Mouse (Mus musculus) midbrain, embryonic 16.5 days (tissue): Measurements from ENCODE around the gene Myl3. TPM values are rescaled to one million over a fixed set of nuclear protein-coding genes. Genes with fewer than 3 reads are reported as not detected.

ENCODE experiments used
- ATAC-seq: fragments of 200-750 bp; cut with Nextera tagmentation; 2 replicates; pipeline ENCODE4 v1.8.0; 2017; ENCODE audit warnings: moderate TSS enrichment
- H3K27ac ChIP-seq: fragments of 300-500 bp; sonication (generic); 2 replicates; pipeline ENCODE4 v1.5.1; 2014; ENCODE audit warnings: mild to moderate bottlenecking, low read length, mixed read lengths
- H3K27me3 ChIP-seq: fragments of 300-500 bp; sonication (generic); 2 replicates; pipeline ENCODE4 v1.6.1; 2014; ENCODE audit warnings: low read depth, low read length, mixed read lengths; ENCODE audit not compliant: control insufficient read depth, insufficient read depth
- H3K36me3 ChIP-seq: fragments of 300-500 bp; sonication (generic); 2 replicates; pipeline ENCODE4 v1.6.1; 2014; ENCODE audit warnings: mild to moderate bottlenecking, low read length, moderate library complexity, mixed read lengths; ENCODE audit not compliant: control insufficient read depth, insufficient read depth
- H3K4me1 ChIP-seq: fragments of 300-500 bp; sonication (generic); 2 replicates; pipeline ENCODE4 v1.6.1; 2014; ENCODE audit warnings: mild to moderate bottlenecking, low read length, mixed read lengths; ENCODE audit not compliant: control insufficient read depth, insufficient read depth
- H3K4me2 ChIP-seq: fragments of 300-500 bp; sonication (generic); 2 replicates; pipeline ENCODE4 v1.6.1; 2014; ENCODE audit warnings: mild to moderate bottlenecking, low read length, mixed read lengths
- H3K4me3 ChIP-seq: fragments of 300-500 bp; sonication (generic); 2 replicates; pipeline ENCODE4 v1.5.1; 2014; ENCODE audit warnings: low read depth, mild to moderate bottlenecking, low read length, moderate library complexity, mixed read lengths
- H3K9ac ChIP-seq: fragments of 300-500 bp; sonication (generic); 2 replicates; pipeline ENCODE4 v1.6.1; 2014; ENCODE audit warnings: low read depth, low read length, mixed read lengths
- H3K9me3 ChIP-seq: fragments of 300-500 bp; sonication (generic); replicated peaks from 2 replicates; pipeline ENCODE4 v1.6.1; 2014; ENCODE audit warnings: mild to moderate bottlenecking, low read length, mixed read lengths; ENCODE audit not compliant: control insufficient read depth, poor library complexity, severe bottlenecking
- WGBS: fragments of 180-500 bp; shearing (Covaris S2); extraction: QIAGEN DNeasy Blood & Tissue Kit; methylation state at CpG from one replicate; pipeline ENCODE4 v1.1.7; 2014; 5-methylcytosine and 5-hydroxymethylcytosine counted together
- polyA plus RNA-seq: library from polyadenylated mRNA; unstranded; fragments of >200 nt; fragmentation: Nextera tagmentation; extraction: Ambion mirVana; gene quantifications from 2 replicates; pipeline ENCODE4 v1.2.1, GENCODE M21; 2015

Gene Myl3
- polyA plus RNA-seq, 1 experiment from 2014 or later, result 0.48 TPM

- 0 out of 2 replicates have a peak, but pooled peaks cover 3% of the 10 kb centered on the region for H3K27me3 ChIP-seq
- no peak overlapping the region for H3K4me3 ChIP-seq
- no peaks in the 10 kb centered on the region for H3K4me1 ChIP-seq
- no peaks in the 10 kb centered on the region for H3K9me3 ChIP-seq
- ATAC-seq, result no peak
- H3K4me2 ChIP-seq, result no peak overlapping the region
- WGBS, result 75% methylated on average over 10 of the region's 10 CpGs
- H3K9ac ChIP-seq, result no peak overlapping the region
- no peak overlapping the region for H3K27ac ChIP-seq
- no peaks in the 10 kb centered on the region for H3K36me3 ChIP-seq
Observed at GRCm38 (mm10) chr9:110762763-110763162, 21.1 kb downstream of the Myl3 start.

- H3K4me3 ChIP-seq, result no peak overlapping the region
- 49% methylated on average over 2 of the region's 2 CpGs for WGBS
- H3K27ac ChIP-seq, result no peak overlapping the region
- H3K4me2 ChIP-seq, result no peak overlapping the region
- H3K36me3 ChIP-seq, result no peaks in the 10 kb centered on the region
- H3K27me3 ChIP-seq, result 0 out of 2 replicates have a peak, but pooled peaks cover 3% of the 10 kb centered on the region
- no peaks in the 10 kb centered on the region for H3K9me3 ChIP-seq
- H3K9ac ChIP-seq, result no peak overlapping the region
- no peaks in the 10 kb centered on the region for H3K4me1 ChIP-seq
- ATAC-seq, result no peak
Observed at GRCm38 (mm10) chr9:110763405-110763804, 21.7 kb downstream of the Myl3 start.

- H3K4me1 ChIP-seq, result no peaks in the 10 kb centered on the region
- H3K27me3 ChIP-seq, result no peaks in the 10 kb centered on the region
- H3K36me3 ChIP-seq, result no peaks in the 10 kb centered on the region
- no peak overlapping the region for H3K4me2 ChIP-seq
- no peak overlapping the region for H3K4me3 ChIP-seq
- H3K9me3 ChIP-seq, result no peaks in the 10 kb centered on the region
- H3K27ac ChIP-seq, result no peak overlapping the region
- ATAC-seq, result no peak
- H3K9ac ChIP-seq, result no peak overlapping the region
- WGBS, result 92% methylated on average over 10 of the region's 10 CpGs
Observed at GRCm38 (mm10) chr9:110772336-110772735, 30.7 kb downstream of the Myl3 start.

GRCm38 (mm10) chr9:110774403-110775268 lies 33.0 kb downstream of the Myl3 start:
- no peaks in the 10 kb centered on the region for H3K36me3 ChIP-seq
- no peak overlapping the region for H3K4me3 ChIP-seq
- H3K9ac ChIP-seq, result no peak overlapping the region
- H3K4me2 ChIP-seq, result no peak overlapping the region
- H3K4me1 ChIP-seq, result no peaks in the 10 kb centered on the region
- no peaks in the 10 kb centered on the region for H3K27me3 ChIP-seq
- no peak overlapping the region for H3K27ac ChIP-seq
- ATAC-seq, result no peak
- no peaks in the 10 kb centered on the region for H3K9me3 ChIP-seq
- 77% methylated on average over 15 of the region's 15 CpGs for WGBS

- H3K9ac ChIP-seq, result no peak overlapping the region
- no peak overlapping the region for H3K27ac ChIP-seq
- no peak overlapping the region for H3K4me3 ChIP-seq
- H3K27me3 ChIP-seq, result no peaks in the 10 kb centered on the region
- H3K36me3 ChIP-seq, result no peaks in the 10 kb centered on the region
- 80% methylated on average over 10 of the region's 10 CpGs for WGBS
- no peak overlapping the region for H3K4me2 ChIP-seq
- no peaks in the 10 kb centered on the region for H3K9me3 ChIP-seq
- ATAC-seq, result no peak
- H3K4me1 ChIP-seq, result no peaks in the 10 kb centered on the region; the same call in 1 of the 2 replicates
Observed at GRCm38 (mm10) chr9:110775269-110776022, 33.8 kb downstream of the Myl3 start.

- H3K4me3 ChIP-seq, result no peak overlapping the region
- H3K4me2 ChIP-seq, result no peak overlapping the region
- peaks cover 3% of the 10 kb centered on the region; the same call in 1 of the 2 replicates for H3K4me1 ChIP-seq
- ATAC-seq, result no peak
- H3K9ac ChIP-seq, result no peak overlapping the region
- H3K27ac ChIP-seq, result no peak overlapping the region
- H3K36me3 ChIP-seq, result no peaks in the 10 kb centered on the region
- no peaks in the 10 kb centered on the region for H3K9me3 ChIP-seq
- no peaks in the 10 kb centered on the region for H3K27me3 ChIP-seq
- WGBS, result 77% methylated on average over 1 of the region's 1 CpGs
Observed at GRCm38 (mm10) chr9:110778100-110778499, 36.4 kb downstream of the Myl3 start.

- no peak overlapping the region for H3K4me3 ChIP-seq
Observed at GRCm38 (mm10) chr9:110778559-110778958, 36.9 kb downstream of the Myl3 start.

GRCm38 (mm10) chr9:110779242-110779913 lies 37.7 kb downstream of the Myl3 start:
- Histone ChIP-seq H3K4me3 (no peak overlapping the region), H3K9ac (no peak overlapping the region), H3K36me3 (no peaks in the 10 kb centered on the region), H3K9me3 (no peaks in the 10 kb centered on the region), H3K4me2 (no peak overlapping the region), H3K4me1 (peaks cover 3% of the 10 kb centered on the region; the same call in 1 of the 2 replicates), H3K27me3 (no peaks in the 10 kb centered on the region), H3K27ac (no peak overlapping the region)
- 65% methylated on average over 5 of the region's 5 CpGs for WGBS
- ATAC-seq, result no peak

More at GRCm38 (mm10) chr9:110778559-110778958, 36.9 kb downstream of the Myl3 start:
- H3K4me2 ChIP-seq, result no peak overlapping the region
- no peaks in the 10 kb centered on the region for H3K36me3 ChIP-seq
- H3K27me3 ChIP-seq, result no peaks in the 10 kb centered on the region
- H3K4me1 ChIP-seq, result peaks cover 3% of the 10 kb centered on the region; the same call in 1 of the 2 replicates
- WGBS, result 86% methylated on average over 7 of the region's 7 CpGs
- no peaks in the 10 kb centered on the region for H3K9me3 ChIP-seq
- ATAC-seq, result no peak
- no peak overlapping the region for H3K27ac ChIP-seq
- H3K9ac ChIP-seq, result no peak overlapping the region
